Mouse (Mus musculus): ENCODE data around the gene Aloxe3.
"Not testable (repeated sequence)": the region's sequence is repeated elsewhere in the genome, so short reads cannot be mapped to it uniquely, and the experiment has no call there.

The Aloxe3 gene

DNA sequence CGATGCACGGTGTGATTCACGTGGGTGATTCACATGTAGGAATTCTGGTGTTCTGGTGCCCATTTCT lies at the start of gene Aloxe3:
Gene Aloxe3, plus strand, starts transcription at position 45 of the 67 bp plus-strand sequence.
- DNase-seq (ENCODE audit: low spot score in 2 of 2): no peak

DNA sequence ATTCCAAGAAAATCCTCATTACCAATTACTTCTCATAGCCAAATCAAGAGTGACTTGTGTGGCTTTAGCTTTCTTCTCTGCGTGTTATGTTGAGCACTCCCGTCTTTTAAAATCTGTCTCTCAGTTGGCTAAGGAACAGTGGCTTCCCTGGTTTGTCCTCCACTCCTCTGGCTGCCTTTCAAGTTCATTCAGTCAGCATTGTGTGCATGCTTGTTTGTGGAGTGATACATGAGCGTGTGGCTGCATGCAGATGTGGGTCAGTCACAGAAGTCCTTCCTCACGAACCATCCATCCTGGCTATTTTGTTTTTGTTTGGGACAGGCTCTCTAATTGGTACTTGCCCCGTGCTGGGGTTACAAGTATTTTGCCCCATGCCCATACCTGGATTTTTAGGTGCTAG lies 49.1 kb upstream of the Aloxe3 start:
- DNase-seq (ENCODE audit: low spot score in 2 of 2): no peak

DNA sequence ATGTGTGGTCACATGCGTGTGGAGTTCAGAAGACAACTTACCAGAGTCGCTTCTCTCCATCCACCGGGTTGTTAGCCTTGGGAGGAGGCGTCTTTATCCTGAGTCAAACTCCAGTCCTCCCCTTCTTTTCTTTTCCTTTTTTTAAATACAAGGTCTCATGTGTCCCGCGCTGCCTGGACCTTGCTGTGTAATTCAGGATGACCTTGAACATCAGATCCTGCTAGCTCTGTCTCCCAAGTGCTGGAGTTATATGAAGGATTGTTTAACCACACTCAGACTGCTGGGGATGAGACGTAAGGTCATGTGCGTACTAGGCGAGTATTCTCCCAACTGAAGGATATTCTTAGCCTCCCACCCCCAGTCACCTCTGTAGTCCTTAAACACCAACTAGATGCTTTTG lies 48.4 kb upstream of the Aloxe3 start:
- DNase-seq (ENCODE audit: low spot score in 2 of 2): no peak

DNA sequence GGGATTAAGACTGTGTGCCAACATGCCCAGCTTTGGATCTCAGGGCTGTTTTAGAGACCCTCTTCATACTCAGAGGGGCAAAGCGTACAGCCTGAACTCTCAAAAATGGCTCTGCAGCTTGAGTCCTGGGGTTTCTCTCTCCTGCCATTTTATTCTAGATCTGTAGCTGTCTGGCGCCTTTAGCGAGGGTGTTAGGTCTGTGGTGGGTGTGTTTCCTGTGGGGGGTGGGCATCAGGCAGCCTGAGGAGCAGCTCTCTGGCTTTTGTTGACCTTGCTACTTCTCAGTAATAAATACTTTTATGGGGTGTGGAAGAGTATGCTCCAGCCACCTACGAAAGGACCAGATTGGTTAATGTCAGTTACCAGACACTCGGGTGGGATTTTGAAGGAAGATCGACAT lies 47.7 kb upstream of the Aloxe3 start:
- no peak for DNase-seq (ENCODE audit: low spot score in 2 of 2)

DNA sequence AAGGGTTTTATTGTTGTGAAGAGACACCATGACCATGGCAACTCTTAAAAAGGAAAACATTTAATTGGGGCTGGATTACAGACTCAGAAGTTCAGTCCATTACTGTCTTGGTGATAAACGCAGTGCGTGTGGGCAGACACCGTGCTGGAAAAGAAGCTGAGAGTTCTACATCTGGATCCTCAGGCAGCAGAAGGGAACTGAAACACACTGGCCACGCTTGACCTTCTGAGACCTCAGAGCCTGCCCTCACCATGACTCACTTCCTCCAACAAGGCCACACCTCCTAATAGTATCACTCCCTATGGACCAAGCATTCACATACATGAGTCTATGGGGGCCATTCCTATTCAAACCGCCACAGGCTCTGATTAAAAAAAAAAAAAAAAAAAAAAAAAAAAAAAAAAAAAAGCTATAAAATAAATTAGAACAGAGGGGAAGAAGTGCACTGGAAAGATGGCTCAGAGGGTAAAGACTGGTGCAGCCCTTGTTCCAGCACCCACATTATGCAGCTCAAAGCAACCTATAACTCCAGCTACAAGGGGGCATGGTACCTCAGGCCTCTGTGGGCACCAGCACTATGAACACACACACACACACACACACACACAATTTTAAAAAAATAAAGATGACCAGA lies 46.8 kb upstream of the Aloxe3 start:
- no peak for DNase-seq (ENCODE audit: low spot score in 2 of 2)

DNA sequence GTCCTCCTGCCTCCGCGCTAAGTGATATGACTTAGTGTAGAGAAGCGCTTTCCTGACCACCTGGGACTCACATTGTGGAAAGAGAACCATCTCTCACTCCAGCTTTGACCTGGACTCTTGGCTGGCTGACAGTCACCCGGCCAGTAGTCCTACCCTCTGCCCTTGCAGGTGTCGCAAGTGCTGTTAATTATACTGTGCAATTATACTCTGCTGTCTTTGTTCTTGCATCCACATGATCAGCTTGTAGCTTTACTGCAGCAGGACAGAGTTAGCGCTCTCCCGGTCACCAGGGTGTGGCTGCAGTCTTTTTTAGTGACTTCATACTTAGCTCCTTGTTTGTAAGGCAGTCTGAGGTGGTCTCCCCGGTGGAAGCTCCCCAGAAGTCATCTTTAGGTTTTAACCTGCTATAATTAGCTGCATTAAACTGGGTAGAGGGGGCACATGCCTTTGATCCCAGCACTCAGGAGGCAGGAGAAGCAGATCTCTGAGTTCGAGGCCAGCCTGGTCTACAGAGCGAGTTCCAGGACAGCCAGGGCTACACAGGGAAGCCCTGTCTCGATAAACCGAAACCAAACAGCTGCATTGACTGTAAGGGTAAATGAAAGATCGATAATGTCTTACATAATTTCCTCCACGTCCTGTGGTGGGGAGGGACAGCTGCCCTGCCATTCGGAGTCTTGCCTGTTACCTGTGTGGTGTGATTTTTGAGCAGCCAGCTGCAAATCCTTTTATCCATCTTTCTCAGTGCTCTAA lies 45.4 kb upstream of the Aloxe3 start:
- peak in 1 of 2 experiments; percentile 14 for DNase-seq (ENCODE audit: low spot score in 2 of 2)

DNA sequence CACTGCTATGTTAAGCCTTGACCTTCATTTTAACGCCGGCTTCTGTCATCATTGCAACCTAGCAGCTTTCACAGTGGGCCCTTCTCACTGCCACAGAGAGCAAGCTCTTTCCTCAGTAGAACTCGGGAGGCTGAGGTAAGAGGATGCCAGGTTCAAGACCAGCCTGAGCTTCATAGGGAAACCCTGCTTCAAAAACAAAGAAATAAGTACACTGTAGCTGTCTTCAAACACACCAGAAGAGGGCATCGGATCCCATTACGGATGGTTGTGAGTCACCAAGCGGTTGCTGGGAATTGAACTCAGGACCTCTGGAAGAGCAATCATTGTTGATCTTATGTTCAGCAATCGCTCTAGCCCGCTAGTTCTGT lies 44.9 kb upstream of the Aloxe3 start:
- DNase-seq (ENCODE audit: low spot score in 2 of 2): no peak

DNA sequence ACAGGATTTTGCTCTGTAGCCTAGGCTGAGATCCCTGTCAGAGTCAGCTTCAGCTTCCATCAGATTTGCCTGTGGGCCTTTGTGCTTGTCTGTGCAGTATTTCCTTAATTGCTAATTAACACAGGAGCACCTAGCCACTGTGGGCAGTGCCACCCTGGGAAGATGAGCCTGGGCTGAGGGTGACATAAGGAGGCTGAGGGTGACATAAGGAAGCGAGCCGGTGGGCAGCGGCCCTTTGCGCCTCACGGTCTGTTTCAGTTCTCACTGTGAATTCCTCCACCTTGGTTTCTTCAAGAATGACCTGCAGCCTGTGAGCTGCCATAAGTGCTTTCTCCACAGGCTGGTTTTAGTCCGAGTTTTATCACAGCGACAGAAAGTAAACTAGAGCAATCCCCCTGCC lies 44.1 kb upstream of the Aloxe3 start:
- no peak for DNase-seq (ENCODE audit: low spot score in 2 of 2)

DNA sequence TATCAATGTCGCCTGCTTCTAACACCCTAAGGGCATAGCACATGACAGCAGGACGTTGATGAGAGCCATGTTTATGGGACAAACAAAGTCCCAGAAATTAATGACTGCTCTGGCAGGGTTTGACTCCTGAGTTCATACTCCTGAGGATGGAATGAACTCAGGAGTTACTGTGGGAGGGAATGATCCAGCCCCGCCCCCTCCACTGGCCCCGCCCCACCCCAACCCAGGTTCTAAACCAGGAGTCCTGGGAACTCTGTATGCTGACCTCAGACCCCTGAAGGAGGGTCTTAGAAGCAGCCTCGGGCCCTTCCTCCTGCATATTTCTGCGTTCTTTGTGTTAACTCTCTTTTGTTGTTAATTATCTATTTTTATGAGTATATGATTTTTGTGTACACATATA lies 40.1 kb upstream of the Aloxe3 start:
- DNase-seq (ENCODE audit: low spot score in 2 of 2): no peak

DNA sequence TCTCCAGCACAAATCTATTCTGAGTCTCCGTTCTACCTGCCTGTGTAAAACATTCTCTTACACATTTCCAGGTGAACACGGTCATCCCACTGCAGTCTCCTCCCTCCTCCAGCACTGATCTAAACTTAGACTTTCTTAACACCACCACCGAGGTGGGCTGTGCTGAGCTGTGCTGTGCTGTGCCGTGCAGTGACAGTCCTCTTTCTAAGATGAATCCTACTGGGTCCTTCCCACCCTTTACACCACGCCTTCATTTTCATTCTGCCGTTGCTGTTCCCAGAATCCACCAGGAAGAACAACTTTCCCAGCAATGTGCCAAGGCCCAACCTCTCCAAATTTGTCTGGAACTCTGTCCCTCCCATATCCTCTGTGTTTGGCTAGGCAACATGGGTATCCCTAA lies 39.3 kb upstream of the Aloxe3 start:
- no peak for DNase-seq (ENCODE audit: low spot score in 2 of 2)

DNA sequence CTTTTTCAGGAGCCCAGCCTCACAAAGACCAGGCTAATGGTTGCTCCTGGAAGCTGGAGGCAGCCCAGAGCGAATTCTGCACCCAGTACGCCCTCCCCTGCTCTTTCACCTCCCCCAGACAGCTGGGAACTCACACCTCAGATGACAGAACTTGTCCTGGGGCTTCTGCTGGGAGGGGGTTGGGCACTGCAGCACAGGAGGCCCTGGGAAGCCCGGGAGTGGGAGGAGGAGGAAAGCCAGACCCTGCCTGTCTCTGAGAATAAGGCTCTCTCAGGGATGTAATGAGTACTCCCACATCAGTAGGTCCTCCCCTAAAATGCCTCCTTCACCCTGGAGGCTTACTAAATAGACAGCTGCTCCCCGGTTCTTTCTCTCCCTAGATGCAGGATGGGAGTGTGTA lies 38.6 kb upstream of the Aloxe3 start:
- peak in 1 of 2 experiments; percentile 63 for DNase-seq (ENCODE audit: low spot score in 2 of 2)

DNA sequence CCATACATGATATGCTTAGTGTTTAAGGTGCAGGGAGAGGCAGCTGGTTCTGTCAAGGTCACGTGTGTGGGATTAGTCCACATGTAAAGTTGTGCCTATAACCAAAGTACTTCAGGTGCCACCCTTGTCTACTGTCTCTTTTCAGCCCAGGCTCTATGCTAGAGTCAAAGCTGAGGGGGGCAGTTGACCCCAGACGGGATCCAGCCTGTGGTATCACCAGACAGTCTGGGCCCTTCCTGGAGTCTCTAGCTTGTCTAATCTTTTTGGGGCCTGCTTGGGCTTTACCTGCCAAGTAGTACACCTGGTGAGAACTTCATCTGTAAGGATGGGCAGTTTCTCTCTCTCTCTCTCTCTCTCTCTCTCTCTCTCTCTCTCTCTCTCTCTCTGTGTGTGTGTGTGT lies 38.1 kb upstream of the Aloxe3 start:
- DNase-seq (ENCODE audit: low spot score in 2 of 2): no peak

DNA sequence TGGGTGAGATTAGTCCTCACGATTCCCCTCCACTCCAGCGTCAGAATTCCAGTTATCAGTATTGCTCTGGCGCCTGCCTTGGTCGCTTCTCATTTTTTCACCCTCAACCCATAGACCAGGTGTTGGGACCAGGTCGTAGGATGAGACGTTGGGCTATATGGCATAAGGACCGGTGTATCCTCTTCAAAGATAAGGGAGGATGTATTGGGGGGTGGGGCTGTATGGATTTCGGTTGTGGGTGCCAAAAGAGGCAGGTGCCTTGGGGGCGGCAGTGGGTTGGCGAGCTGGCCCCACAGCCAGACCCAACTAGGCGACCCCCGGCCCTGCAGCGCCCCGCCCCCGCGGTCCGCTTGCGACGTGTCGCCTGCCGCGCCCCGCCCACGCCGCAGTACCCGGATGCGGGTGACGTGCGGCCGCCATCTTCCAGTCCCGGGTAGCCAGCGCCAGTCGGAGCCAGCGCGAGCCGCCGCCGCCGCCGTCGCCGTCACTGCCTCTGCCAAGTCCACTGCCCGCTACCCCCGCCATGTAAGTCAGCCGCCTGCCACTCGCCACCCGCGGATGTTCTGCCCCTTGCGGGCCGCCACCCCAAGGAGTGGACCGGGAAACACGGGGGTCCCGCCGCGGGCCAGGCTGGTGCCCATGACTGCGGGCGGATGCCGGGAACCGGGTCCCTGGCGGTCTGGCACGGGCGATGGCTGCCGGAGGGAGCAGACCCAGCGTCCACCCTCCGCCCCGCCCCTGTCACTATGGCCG lies 37.4 kb upstream of the Aloxe3 start, which contains the start of gene Vamp2:
Gene Vamp2, plus strand, starts transcription at position 388 of the 753 bp plus-strand sequence.
- peak; percentile 85 to 90 for DNase-seq (ENCODE audit: low spot score in 2 of 2)

DNA sequence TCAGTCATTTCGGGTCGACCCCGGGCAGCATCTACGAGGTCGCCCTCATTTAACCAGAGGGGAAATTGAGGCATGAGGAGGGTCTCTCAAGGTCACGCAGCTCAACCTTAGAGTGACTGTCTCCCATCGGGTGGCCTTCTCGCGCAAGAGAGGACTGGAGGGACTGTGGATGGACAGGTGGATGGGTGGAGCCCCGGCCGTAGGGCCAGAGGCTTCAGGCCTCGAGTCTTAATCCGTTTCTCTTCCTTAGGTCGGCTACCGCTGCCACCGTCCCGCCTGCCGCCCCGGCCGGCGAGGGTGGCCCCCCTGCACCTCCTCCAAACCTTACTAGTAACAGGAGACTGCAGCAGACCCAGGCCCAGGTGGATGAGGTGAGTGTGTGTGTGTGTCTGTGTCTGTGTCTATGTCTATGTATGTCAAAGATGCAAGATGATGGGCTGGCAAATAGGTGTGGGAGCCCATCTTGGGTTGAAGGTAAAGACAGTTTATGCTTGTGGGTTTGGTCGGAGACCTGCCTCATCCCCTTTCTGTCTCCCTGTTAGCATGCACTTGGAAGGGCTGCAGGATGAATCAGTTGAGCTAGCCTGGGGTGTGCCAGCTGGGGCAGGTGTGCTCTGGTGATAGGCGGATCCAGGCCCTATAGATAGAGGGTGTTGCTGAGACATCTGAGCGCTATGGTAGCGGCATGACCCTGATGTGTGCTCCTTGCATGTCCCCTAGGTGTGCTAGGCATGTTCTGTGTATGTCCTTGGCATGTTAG lies 36.7 kb upstream of the Aloxe3 start:
- no peak for DNase-seq (ENCODE audit: low spot score in 2 of 2)

DNA sequence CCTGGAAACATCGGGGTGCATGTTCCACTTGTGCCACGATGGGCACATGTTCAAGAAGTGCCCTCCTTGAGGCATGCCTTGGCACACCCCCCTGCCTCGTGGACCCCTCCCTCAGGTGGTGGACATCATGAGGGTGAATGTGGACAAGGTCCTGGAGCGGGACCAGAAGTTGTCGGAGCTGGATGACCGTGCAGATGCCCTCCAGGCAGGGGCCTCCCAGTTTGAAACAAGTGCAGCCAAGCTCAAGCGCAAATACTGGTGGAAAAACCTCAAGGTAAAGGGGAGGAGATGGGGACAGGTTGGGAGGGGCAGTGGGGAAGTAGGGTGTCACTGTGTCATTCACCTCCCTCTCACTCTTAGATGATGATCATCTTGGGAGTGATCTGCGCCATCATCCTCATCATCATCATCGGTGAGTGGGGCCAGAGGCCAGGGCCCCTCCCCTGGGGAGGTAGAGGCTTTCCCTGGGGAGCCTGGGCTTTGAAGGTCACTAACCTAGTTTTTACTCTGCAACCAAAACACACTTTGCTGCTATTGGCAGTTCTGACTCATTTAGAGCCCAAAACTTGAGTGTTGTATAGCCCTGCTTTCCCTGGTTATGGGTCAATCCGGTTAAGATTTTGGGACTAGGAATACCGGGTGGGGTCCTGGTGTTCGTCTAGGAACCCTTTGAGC lies 35.9 kb upstream of the Aloxe3 start:
- DNase-seq (ENCODE audit: low spot score in 2 of 2): no peak

DNA sequence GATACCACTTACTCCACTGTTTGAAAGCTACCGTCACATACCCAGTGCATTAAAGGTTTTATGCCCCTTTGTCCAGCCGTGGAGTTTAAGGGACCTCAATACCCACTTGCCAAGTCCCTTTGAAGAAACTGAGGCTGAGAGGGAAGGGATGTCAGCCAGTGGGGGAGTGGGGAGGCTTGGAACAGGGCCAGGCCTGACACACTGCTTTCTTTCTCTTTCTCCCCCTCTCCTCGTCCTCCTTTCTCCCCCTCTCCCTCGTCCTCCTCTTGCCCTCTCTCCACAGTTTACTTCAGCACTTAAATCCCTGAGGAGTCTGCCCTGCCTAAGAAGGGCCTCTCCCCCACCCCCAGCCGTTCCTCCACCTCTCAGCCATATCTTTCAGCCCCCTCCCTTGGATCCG lies 35.3 kb upstream of the Aloxe3 start:
- no peak for DNase-seq (ENCODE audit: low spot score in 2 of 2)

DNA sequence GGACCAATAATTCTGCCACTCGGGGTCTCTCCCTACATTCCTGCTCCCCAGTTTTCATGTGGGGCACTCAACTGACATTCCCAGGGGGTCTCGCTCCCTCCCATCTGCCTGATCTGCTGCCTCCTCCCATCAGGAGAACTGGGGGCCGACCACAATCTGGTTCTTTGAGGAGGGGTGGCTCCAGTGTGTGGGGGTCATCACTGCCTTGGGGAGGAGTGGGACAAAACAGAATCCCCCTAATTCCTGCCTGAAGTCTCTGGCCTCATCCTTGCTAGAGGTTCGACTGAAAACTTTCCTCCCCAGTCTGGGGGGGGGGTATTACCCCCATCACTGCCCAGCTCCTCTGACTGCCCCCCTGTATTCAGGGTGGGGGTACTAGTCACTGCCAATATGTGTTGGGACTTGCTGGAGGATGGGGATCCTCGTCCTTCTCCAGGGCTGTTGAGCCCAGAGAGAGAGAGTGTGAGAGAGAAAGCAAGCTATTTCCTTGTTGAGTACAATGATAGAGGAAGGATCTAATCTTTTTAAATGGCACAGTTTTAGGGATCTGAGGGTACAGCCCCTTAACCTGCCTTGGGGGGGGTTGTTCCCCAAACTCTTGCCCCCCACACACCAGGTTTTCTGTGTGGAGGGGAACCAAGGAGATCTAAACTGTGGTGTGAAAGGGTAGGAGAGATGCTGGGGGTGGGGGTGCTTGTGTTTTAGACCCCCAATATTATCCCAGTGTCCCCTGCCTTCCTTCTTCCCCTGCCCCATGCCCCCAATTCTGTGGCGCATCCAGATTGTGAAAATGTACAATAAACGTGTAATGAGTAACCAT lies 33.9 kb upstream of the Aloxe3 start:
- no peak for DNase-seq (ENCODE audit: low spot score in 2 of 2)

DNA sequence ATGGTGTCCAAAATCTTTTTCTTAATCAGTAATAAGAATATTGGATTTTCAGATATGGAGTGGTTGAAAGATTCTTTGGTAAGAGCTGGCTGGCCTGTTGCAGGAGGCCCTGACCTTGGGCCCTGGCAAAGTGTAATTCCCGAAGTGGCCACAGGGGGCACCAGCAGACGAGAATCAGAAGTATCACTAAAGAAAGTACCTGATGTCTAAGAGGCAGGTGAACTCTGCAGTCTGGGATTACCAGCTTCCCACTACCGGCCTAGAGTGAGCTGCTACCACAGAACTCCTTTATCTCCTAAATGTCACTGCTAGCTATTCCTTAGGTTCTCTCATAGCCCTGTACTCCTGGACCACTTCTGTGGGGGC lies 33.3 kb upstream of the Aloxe3 start:
- peak; percentile 66 to 89 for DNase-seq (ENCODE audit: low spot score in 2 of 2)

DNA sequence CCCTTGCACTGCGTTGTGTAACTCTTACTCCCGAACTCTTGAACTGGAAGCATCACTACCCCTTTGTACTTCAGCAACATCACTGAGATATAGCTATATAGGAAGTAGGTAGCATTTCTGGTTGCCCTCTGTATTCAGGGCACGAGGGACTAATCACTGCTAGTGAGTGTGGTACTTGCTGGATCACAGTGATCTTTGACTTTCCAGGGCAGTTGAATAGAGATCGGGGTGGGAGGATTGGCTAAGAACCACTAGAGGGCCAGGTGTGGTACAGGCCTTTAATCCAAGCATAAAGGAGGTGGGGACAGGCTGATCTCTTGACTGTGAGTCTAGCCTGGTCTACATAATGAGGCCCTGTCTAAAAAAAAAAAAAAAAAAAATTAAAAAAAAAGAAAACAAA lies 32.8 kb upstream of the Aloxe3 start:
- DNase-seq (ENCODE audit: low spot score in 2 of 2): no peak

DNA sequence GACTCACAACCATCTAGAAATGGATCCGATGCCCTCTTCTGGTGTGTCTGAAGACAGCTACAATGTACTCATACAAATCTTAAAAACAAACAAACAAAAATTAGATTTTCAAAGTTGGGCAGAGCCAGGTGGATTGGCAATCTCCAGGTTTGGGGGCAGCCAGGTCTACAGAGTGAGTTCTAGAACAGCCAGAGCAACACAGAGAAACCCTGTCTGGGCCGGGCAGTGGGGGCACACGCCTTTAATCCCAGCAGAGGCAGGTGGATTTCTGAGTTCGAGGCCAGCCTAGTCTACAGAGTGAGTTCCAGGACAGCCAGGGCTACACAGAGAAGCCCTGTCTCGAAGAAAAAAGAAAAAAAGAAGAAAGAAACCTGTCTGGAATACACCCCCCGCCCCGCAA lies 31.8 kb upstream of the Aloxe3 start:
- DNase-seq (ENCODE audit: low spot score in 2 of 2): not testable (repeated sequence)

DNA sequence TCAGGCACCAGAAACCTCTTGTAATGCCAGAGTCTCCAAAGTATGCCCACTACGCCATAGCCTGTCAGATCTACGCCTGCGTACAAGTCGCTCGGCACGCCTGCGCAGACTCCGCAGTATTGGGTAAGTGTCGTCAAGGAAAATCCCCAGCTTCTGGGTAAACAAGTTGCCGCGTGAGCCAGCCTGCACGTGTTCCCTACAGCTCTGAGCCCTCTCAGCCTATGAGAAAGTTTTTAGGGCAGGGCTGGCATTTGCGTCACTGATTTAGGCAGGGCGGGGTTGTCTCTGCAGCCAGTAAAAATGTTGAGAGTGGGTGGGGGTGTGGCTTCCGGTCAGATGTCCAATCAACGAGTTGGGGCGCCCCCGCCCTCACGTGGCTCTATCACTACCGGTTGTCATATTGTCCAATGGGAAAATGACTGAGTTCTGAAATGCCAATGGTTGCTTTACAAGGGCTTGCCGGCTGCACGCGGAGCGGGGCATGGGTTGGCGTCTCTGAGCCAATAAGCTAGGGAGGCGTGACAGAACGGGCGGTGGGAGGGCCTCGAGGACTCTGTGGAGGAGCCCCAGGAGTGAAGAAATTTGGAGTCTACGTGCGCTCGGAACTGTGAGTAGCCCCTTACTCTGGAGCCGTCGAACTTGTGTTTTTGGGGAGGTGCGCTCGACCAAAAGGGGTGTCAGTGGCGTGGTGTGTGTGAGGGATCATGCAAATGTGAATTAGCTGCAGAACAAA lies 30.8 kb upstream of the Aloxe3 start, which contains the start of gene Per1:
Gene Per1, plus strand, starts transcription at position 521 of the 733 bp plus-strand sequence.
- DNase-seq (ENCODE audit: low spot score in 2 of 2): peak; percentile 98 to 99
